Mouse (Mus musculus) midbrain, embryonic 16.5 days (tissue): Measurements from ENCODE around the gene Slc17a9. TPM values are rescaled to one million over a fixed set of nuclear protein-coding genes. Genes with fewer than 3 reads are reported as not detected.

Source experiments
- ATAC-seq: fragments of 200-750 bp; cut with Nextera tagmentation; 2 replicates; pipeline ENCODE4 v1.8.0; 2017; ENCODE audit warnings: moderate TSS enrichment
- H3K27ac ChIP-seq: fragments of 300-500 bp; sonication (generic); 2 replicates; pipeline ENCODE4 v1.5.1; 2014; ENCODE audit warnings: mild to moderate bottlenecking, low read length, mixed read lengths
- H3K27me3 ChIP-seq: fragments of 300-500 bp; sonication (generic); 2 replicates; pipeline ENCODE4 v1.6.1; 2014; ENCODE audit warnings: low read depth, low read length, mixed read lengths; ENCODE audit not compliant: control insufficient read depth, insufficient read depth
- H3K36me3 ChIP-seq: fragments of 300-500 bp; sonication (generic); 2 replicates; pipeline ENCODE4 v1.6.1; 2014; ENCODE audit warnings: mild to moderate bottlenecking, low read length, moderate library complexity, mixed read lengths; ENCODE audit not compliant: control insufficient read depth, insufficient read depth
- H3K4me1 ChIP-seq: fragments of 300-500 bp; sonication (generic); 2 replicates; pipeline ENCODE4 v1.6.1; 2014; ENCODE audit warnings: mild to moderate bottlenecking, low read length, mixed read lengths; ENCODE audit not compliant: control insufficient read depth, insufficient read depth
- H3K4me2 ChIP-seq: fragments of 300-500 bp; sonication (generic); 2 replicates; pipeline ENCODE4 v1.6.1; 2014; ENCODE audit warnings: mild to moderate bottlenecking, low read length, mixed read lengths
- H3K4me3 ChIP-seq: fragments of 300-500 bp; sonication (generic); 2 replicates; pipeline ENCODE4 v1.5.1; 2014; ENCODE audit warnings: low read depth, mild to moderate bottlenecking, low read length, moderate library complexity, mixed read lengths
- H3K9ac ChIP-seq: fragments of 300-500 bp; sonication (generic); 2 replicates; pipeline ENCODE4 v1.6.1; 2014; ENCODE audit warnings: low read depth, low read length, mixed read lengths
- H3K9me3 ChIP-seq: fragments of 300-500 bp; sonication (generic); replicated peaks from 2 replicates; pipeline ENCODE4 v1.6.1; 2014; ENCODE audit warnings: mild to moderate bottlenecking, low read length, mixed read lengths; ENCODE audit not compliant: control insufficient read depth, poor library complexity, severe bottlenecking
- WGBS: fragments of 180-500 bp; shearing (Covaris S2); extraction: QIAGEN DNeasy Blood & Tissue Kit; methylation state at CpG from one replicate; pipeline ENCODE4 v1.1.7; 2014; 5-methylcytosine and 5-hydroxymethylcytosine counted together
- polyA plus RNA-seq: library from polyadenylated mRNA; unstranded; fragments of >200 nt; fragmentation: Nextera tagmentation; extraction: Ambion mirVana; gene quantifications from 2 replicates; pipeline ENCODE4 v1.2.1, GENCODE M21; 2015

Slc17a9 gene
- polyA plus RNA-seq, 1 experiment from 2014 or later: 0.24 TPM

- Histone ChIP-seq H3K9me3 (no peaks in the 10 kb centered on the region), H3K36me3 (peaks cover 15% of the 10 kb centered on the region), H3K4me3 (no peak overlapping the region), H3K4me1 (no peaks in the 10 kb centered on the region), H3K4me2 (no peak overlapping the region), H3K27ac (no peak overlapping the region), H3K27me3 (no peaks in the 10 kb centered on the region), H3K9ac (no peak overlapping the region; the same call in 1 of the 2 replicates)
- ATAC-seq: no peak
- 15% methylated on average over 6 of the region's 6 CpGs for WGBS
Measured at GRCm38 (mm10) chr2:180725414-180725778, 333 bp downstream of the Slc17a9 start.

- WGBS: 39% methylated on average over 8 of the region's 8 CpGs
- Histone ChIP-seq H3K4me3 (no peak overlapping the region), H3K4me2 (no peak overlapping the region), H3K27ac (no peak overlapping the region), H3K27me3 (no peaks in the 10 kb centered on the region), H3K9me3 (no peaks in the 10 kb centered on the region), H3K4me1 (no peaks in the 10 kb centered on the region), H3K9ac (no peak overlapping the region), H3K36me3 (peaks cover 10% of the 10 kb centered on the region)
- no peak for ATAC-seq
Measured at GRCm38 (mm10) chr2:180725856-180726629, 980 bp downstream of the Slc17a9 start.

DNA sequence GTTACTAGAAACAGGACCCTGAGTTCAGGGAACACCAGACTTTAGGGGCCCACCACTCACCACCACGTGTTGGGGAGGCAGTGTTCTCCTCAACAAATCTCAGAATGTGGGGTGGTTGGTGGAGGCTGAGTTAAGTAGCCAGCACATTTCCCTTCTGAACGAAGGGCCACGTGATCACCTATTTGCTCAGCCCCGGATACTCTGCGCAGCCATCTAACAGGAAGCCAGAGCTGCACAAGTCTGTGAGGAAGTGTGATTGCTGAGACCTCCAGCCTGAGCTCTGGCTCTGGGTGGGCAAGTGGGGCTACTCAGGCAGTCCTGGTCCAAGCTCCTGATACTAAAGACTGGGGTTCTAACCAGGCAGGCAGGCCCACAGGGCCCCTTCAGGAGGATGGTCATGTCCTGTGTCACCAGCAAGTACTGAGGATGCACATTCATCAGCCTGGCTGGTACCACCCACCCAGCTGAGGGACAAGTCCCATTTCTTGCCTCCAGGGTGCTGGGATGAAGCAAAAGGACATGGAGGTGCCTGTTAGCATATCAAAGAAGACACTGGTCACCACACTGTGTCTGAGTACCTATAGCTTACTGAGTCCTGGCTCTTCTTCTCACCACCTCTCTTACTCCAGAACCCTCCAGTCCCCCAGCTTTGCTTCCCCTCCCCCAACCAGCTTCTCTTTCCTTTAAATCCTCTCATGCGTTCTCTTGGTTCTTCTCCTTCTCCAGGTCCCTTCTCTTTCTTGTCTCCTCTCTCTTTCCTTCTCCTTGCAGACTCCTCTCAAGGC is 1.8 kb downstream of the Slc17a9 start:
- H3K4me3 ChIP-seq: no peak overlapping the region
- no peaks in the 10 kb centered on the region for H3K9me3 ChIP-seq
- H3K4me2 ChIP-seq: no peak overlapping the region
- no peak overlapping the region for H3K27ac ChIP-seq
- peaks cover 4% of the 10 kb centered on the region for H3K36me3 ChIP-seq
- ATAC-seq: no peak
- 76% methylated on average over 6 of the region's 6 CpGs for WGBS
- no peaks in the 10 kb centered on the region for H3K27me3 ChIP-seq
- no peak overlapping the region for H3K9ac ChIP-seq
- no peaks in the 10 kb centered on the region for H3K4me1 ChIP-seq

GRCm38 (mm10) chr2:180727613-180728021 is 2.6 kb downstream of the Slc17a9 start:
- ATAC-seq: no peak
- H3K9ac ChIP-seq: no peak overlapping the region
- H3K27ac ChIP-seq: no peak overlapping the region
- 58% methylated on average over 4 of the region's 4 CpGs for WGBS
- no peak overlapping the region for H3K4me2 ChIP-seq
- no peaks in the 10 kb centered on the region for H3K9me3 ChIP-seq
- H3K4me1 ChIP-seq: no peaks in the 10 kb centered on the region
- H3K36me3 ChIP-seq: no peaks in the 10 kb centered on the region
- H3K27me3 ChIP-seq: no peaks in the 10 kb centered on the region
- H3K4me3 ChIP-seq: no peak overlapping the region

DNA sequence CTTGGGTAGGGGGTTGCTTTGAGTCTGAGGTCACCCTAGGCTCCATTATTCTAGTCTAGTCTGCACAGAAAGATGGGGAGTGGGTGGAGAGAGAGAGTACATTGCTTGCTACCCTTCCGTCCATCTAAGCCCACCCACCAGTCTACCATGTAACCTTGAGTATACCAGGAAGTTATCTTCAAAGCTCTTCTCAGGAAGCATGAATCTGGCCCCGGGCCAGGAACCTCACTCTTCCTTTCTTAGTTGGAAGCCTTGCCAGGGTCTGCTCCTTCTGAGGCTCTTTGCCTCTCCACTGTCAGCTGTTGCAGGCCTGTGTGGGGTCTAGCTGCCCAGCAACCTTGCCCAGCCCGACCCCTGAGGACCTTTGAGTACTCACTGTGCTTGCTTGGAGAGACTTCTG is 6.0 kb downstream of the Slc17a9 start:
- Histone ChIP-seq H3K9me3 (no peaks in the 10 kb centered on the region), H3K9ac (no peak overlapping the region), H3K27me3 (no peaks in the 10 kb centered on the region; the same call in 1 of the 2 replicates), H3K4me2 (no peak overlapping the region), H3K4me1 (no peaks in the 10 kb centered on the region), H3K36me3 (no peaks in the 10 kb centered on the region), H3K27ac (no peak overlapping the region), H3K4me3 (no peak overlapping the region)
- WGBS: 82% methylated on average over 3 of the region's 3 CpGs
- ATAC-seq: no peak

DNA sequence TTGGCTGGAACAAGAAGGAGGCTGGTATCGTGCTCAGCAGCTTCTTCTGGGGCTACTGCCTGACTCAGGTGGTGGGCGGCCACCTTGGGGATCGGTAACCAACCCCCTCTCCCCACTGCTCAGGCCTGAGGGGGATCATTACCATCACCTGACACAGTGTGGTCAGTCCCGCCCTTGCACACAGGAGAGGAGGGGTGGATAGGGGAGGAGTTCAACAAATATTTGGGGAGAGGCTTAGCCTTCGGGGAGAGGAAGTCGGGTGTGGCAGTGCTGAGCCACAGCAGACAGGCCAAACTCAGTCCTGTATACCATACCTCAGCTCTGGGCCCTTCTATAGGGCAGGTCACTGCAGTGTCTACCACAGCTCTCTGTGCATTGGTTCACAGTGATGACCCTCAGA is 6.9 kb downstream of the Slc17a9 start:
- H3K36me3 ChIP-seq: no peaks in the 10 kb centered on the region
- no peak overlapping the region for H3K4me2 ChIP-seq
- no peak overlapping the region for H3K27ac ChIP-seq
- H3K9ac ChIP-seq: no peak overlapping the region
- H3K4me3 ChIP-seq: no peak overlapping the region
- H3K27me3 ChIP-seq: no peaks in the 10 kb centered on the region; the same call in 1 of the 2 replicates
- WGBS: 74% methylated on average over 6 of the region's 6 CpGs
- H3K9me3 ChIP-seq: no peaks in the 10 kb centered on the region
- no peaks in the 10 kb centered on the region for H3K4me1 ChIP-seq
- ATAC-seq: no peak

DNA sequence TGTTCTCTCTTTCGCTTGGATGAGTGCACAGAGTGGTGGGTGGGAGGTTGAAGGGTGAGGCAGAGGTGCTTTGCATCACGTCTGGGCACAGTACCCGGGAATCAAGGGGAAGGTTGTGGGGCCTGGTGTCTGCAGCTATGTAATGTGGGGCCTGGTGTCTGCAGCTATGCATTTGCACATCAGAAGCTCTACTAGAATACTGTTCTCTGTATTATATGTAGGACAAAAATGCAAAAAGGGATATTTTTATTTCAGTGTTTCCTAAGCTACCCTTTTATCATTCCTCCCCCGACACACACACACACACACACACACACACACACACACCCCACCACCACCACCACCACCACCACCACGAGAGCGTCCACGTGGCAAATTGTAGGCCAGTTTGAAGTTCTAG is 10.2 kb downstream of the Slc17a9 start:
- no peak overlapping the region for H3K27ac ChIP-seq
- H3K4me3 ChIP-seq: no peak overlapping the region
- H3K27me3 ChIP-seq: no peaks in the 10 kb centered on the region; the same call in 1 of the 2 replicates
- ATAC-seq: no peak
- no peaks in the 10 kb centered on the region for H3K36me3 ChIP-seq
- H3K4me2 ChIP-seq: no peak overlapping the region
- 83% methylated on average over 7 of the region's 7 CpGs for WGBS
- no peaks in the 10 kb centered on the region for H3K4me1 ChIP-seq
- H3K9ac ChIP-seq: no peak overlapping the region
- no peaks in the 10 kb centered on the region for H3K9me3 ChIP-seq

- no peak overlapping the region for H3K27ac ChIP-seq
Measured at GRCm38 (mm10) chr2:180737984-180738383, 12.9 kb downstream of the Slc17a9 start.

GRCm38 (mm10) chr2:180740349-180740748 is 15.3 kb downstream of the Slc17a9 start:
- no peaks in the 10 kb centered on the region for H3K4me1 ChIP-seq
- no peak overlapping the region for H3K27ac ChIP-seq
- H3K4me3 ChIP-seq: no peak overlapping the region
- H3K4me2 ChIP-seq: no peak overlapping the region
- H3K9ac ChIP-seq: no peak overlapping the region
- no peak for ATAC-seq
- 25% methylated on average over 3 of the region's 3 CpGs for WGBS
- H3K36me3 ChIP-seq: no peaks in the 10 kb centered on the region
- H3K9me3 ChIP-seq: no peaks in the 10 kb centered on the region
- H3K27me3 ChIP-seq: no peaks in the 10 kb centered on the region

More at GRCm38 (mm10) chr2:180737984-180738383, 12.9 kb downstream of the Slc17a9 start:
- Histone ChIP-seq H3K9me3 (no peaks in the 10 kb centered on the region), H3K27me3 (no peaks in the 10 kb centered on the region; the same call in 1 of the 2 replicates), H3K4me3 (no peak overlapping the region), H3K36me3 (no peaks in the 10 kb centered on the region), H3K4me2 (no peak overlapping the region), H3K9ac (no peak overlapping the region), H3K4me1 (no peaks in the 10 kb centered on the region)
- no peak for ATAC-seq
- 75% methylated on average over 2 of the region's 2 CpGs for WGBS
